Mouse (Mus musculus) B cell, adult 67 days (primary cell): ENCODE data around the gene Arih2. TPM values are rescaled to one million over a fixed set of nuclear protein-coding genes. Genes with fewer than 3 reads are reported as not detected.

Experiments
- total RNA-seq, 2 experiments: library from RNA; stranded (reverse); gene quantifications; 4 replicates each; pipeline ENCODE4 v1.2.4; 2023

Arih2 gene
- 100 to 1,000 TPM; 135 to 144 TPM for total RNA-seq

GRCm38 (mm10) chr9:108648611-108649560, at the start of gene Arih2:
Gene Arih2 (minus strand): TSS chr9:108649386.

GRCm38 (mm10) chr9:108689106-108689505, 39.9 kb upstream of the Arih2 start, which contains the start of gene Prkar2a:
Gene Prkar2a (plus strand): TSS chr9:108689314.

GRCm38 (mm10) chr9:108661677-108662612, 12.8 kb upstream of the Arih2 start, which contains the start of gene Slc25a20:
Gene Slc25a20 (plus strand): TSS chr9:108662088.

GRCm38 (mm10) chr9:108596998-108597764, 52.0 kb downstream of the Arih2 start, which contains the start of gene P4htm:
Gene P4htm (minus strand): TSS chr9:108597667.

DNA sequence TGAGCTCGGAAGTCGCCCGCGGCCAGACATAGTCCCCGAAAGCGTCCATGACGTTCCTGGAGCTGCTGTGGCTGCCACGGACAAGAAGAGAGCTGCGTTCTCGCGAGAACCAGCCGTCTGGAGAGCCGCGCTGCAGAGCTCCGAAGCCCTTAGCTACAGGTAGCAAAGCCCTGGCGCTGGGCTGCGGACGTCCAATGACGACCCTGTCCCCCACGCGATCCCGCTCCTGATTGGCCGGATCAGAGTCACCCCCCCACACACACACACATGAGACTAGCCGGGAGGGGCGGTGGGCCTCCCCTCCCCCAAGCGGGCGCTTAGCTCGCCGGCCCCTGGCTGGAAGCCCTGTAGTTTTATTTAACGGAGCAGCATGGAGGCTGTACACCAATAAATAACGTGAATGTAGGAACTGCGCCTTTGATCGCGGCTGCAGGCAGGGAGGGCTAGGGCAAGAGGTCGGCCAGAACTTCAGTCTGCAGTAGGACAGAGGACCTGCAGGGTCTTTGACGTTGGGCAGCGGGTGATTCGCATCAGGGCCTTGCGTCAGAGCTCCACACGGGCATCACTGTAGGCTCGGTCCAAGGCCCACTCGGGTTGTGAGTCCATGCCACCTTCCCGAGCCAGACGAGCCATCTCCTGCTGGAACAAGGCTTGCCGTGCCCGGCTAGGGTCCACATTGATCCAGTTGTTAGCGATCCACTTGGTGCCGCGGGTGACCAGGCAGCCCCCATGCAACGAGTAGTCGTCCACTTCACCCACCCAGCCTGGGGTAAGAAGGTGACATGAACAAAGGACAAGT, 70.4 kb downstream of the Arih2 start, which contains the start of gene Wdr6:
Gene Wdr6, minus strand, starts transcription at position 195 of the 799 bp plus-strand sequence.

GRCm38 (mm10) chr9:108569381-108570206, 79.6 kb downstream of the Arih2 start, which contains the start of gene Dalrd3:
Gene Dalrd3 (plus strand): TSS chr9:108569886.

GRCm38 (mm10) chr9:108566815-108567776, 82.1 kb downstream of the Arih2 start, which contains the start of gene Ndufaf3:
Gene Ndufaf3 (minus strand): TSS chr9:108567434.

DNA sequence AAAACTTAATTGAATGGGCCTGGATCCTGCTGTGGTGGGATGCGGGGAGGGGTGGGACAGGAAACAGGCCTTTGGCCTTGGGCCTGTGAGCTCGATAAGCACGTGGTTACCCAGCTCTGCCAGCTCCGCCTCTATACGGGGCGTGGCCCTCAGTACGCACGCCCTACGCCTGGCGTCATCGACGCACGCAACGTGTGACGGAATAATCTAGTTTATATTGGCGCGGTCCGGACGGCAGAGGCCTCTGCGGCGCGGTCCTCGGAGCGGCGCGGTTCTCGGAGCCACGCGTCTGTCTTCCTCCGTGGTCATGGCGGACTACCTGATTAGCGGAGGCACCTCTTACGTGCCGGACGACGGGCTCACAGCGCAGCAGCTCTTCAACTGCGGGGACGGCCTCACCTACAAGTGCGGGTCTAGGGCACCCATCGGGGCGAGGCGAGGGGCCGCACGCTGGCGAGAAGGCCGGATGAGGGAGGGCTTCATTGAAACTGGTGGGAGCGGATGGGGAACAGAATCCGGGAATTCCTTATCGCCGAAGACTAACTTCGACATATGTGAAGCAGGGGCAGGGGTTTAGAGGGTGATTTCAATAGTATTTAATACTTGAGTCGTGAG, 88.9 kb downstream of the Arih2 start, which contains the start of gene Impdh2:
Gene Impdh2, plus strand, starts transcription at position 60 of the 615 bp plus-strand sequence.

Other genes with a start within 250 kb of the Arih2 start
- not detected for gene Ccdc36, start 220.9 kb downstream of the Arih2 start, total RNA-seq
- not detected for gene BC048562, start 212.9 kb downstream of the Arih2 start, total RNA-seq
- gene Ccdc71, start 188.9 kb downstream of the Arih2 start, total RNA-seq = 10 to 100 TPM; 32.1 to 38.4 TPM
- 1 to 10 TPM; 1.8 to 4.3 TPM for gene Klhdc8b, start 187.8 kb downstream of the Arih2 start, total RNA-seq
- under 1 TPM; 0.75 to 0.89 TPM for gene Lamb2, start 169.7 kb downstream of the Arih2 start, total RNA-seq
- 100 to 1,000 TPM; 278 to 324 TPM for gene Usp19, start 158.8 kb downstream of the Arih2 start, total RNA-seq
- gene Qars, start 141.7 kb downstream of the Arih2 start, total RNA-seq = 100 to 1,000 TPM; 215 TPM
- gene Qrich1, start 132.6 kb downstream of the Arih2 start, total RNA-seq = 100 to 1,000 TPM; 219 to 230 TPM
- 100 to 1,000 TPM; 197 to 211 TPM for gene Impdh2, start 89.1 kb downstream of the Arih2 start, total RNA-seq
- 10 to 100 TPM; 31.6 to 37.6 TPM for gene Ndufaf3, start 82.0 kb downstream of the Arih2 start, total RNA-seq
- 100 to 1,000 TPM in 1 of 2 experiments, 10 to 100 TPM in 1; 93.3 to 117 TPM for gene Dalrd3, start 79.5 kb downstream of the Arih2 start, total RNA-seq
- gene Wdr6, start 70.6 kb downstream of the Arih2 start, total RNA-seq = 10 to 100 TPM; 42.2 to 42.9 TPM
- 1 to 10 TPM; 3.0 to 6.8 TPM for gene P4htm, start 51.7 kb downstream of the Arih2 start, total RNA-seq
- gene Slc25a20, start 12.7 kb upstream of the Arih2 start, total RNA-seq = 10 to 100 TPM; 17.3 to 20.1 TPM
- 10 to 100 TPM; 12.1 to 12.7 TPM for gene Prkar2a, start 39.9 kb upstream of the Arih2 start, total RNA-seq
- gene Ip6k2, start 134.4 kb upstream of the Arih2 start, total RNA-seq = 10 to 100 TPM; 80.3 to 81.0 TPM
- 10 to 100 TPM; 18.1 to 25.1 TPM for gene Nckipsd, start 159.0 kb upstream of the Arih2 start, total RNA-seq
- gene Celsr3, start 176.9 kb upstream of the Arih2 start, total RNA-seq = under 1 TPM; 0.06 to 0.53 TPM
- 10 to 100 TPM; 11.7 to 17.2 TPM for gene Slc26a6, start 203.9 kb upstream of the Arih2 start, total RNA-seq